Mouse (Mus musculus): ENCODE measurements at regions not wholly inside any gene's neighbourhood (a gene's known extent, or its start where the extent isn't known, plus 50 kb on each side); places are given as distances from the start of the nearest gene placed in this dataset.

GRCm38 (mm10) chr4:55243091-55244058 is 106.5 kb upstream of the Rad23b start:
- POLR2A ChIA-PET: no interaction called here
- CTCF ChIA-PET: interaction anchor here in 1 of 4 experiments (0.5 kb wide), 1 partner anchor 317 kb away, joined by 3 read pairs; no protein-coding TSS in a partner anchor

DNA sequence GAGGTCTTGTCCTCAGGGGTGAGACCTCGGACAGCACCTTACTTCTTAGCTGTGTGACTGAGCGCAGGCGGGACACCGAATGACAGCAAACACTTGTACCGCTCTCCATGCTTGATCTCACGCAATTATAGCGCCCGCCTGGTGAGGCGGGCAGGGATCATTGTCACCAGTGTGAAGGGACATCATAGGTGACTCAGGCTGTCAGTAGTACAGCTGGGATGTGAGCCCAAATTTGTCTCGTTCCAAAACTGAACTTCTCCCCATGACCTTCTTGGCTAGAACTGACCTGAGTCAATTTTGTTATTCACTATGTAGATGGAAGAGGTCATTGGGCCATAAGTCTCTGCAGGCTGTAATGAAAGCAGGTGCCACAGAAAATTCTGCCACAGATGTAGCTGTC is 104.1 kb upstream of the Rad23b start:
- POLR2A ChIA-PET: interaction anchor here in 1 of 4 experiments (0.5 kb wide), 1 partner anchor 166 kb away, joined by 3 read pairs; no protein-coding TSS in a partner anchor
- CTCF ChIA-PET: no interaction called here

- ChIA-PET POLR2A (interaction anchor here in 1 of 4 experiments (0.7 to 1.3 kb wide), 2 partner anchors 27 to 241 kb away, joined by 3 to 4 read pairs; no protein-coding TSS in a partner anchor), CTCF (no interaction called here)
These were observed 99.5 kb upstream of the Rad23b start for GRCm38 (mm10) chr4:55250334-55250733.

GRCm38 (mm10) chr4:55251546-55251945 is 98.3 kb upstream of the Rad23b start:
- ChIA-PET POLR2A (interaction anchor here in 1 of 4 experiments (0.7 kb wide), 1 partner anchor 292 kb away, joined by 3 read pairs; no protein-coding TSS in a partner anchor), CTCF (interaction anchor here in 2 of 4 experiments (0.6 to 0.9 kb wide), 2 partner anchors 11 to 319 kb away, joined by 3 to 4 read pairs; no protein-coding TSS in a partner anchor)

DNA sequence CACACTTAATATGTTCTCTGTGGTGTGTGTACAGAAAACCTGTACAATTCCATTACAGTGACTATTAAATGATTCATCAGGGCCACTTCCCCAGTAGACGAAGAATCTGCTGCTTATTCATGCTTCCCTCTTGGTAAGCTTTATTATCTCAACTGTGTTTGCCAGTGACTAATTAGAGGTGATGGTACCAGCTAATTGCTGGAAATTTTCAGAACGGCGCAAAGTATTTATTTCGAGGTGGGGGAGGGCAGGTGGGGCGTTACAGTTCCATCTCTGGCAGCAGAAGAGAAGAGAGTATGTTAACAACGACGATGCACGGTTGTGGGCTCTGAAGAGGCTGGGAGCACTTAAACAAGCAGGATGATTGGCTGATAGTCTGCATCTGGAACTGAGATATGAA is 96.1 kb upstream of the Rad23b start:
- ChIA-PET CTCF (interaction anchor here in 2 of 4 experiments (0.7 to 1.0 kb wide), 2 partner anchors 14 to 1757 kb away, joined by 3 read pairs; no protein-coding TSS in a partner anchor), POLR2A (interaction anchor here in 1 of 4 experiments (0.6 kb wide), 1 partner anchor 643 kb away, joined by 3 read pairs; no protein-coding TSS in a partner anchor)

- POLR2A ChIA-PET: interaction anchor here in 2 of 4 experiments (0.6 to 0.8 kb wide), 3 partner anchors 65 to 243 kb away, joined by 3 read pairs; no protein-coding TSS in a partner anchor
These were observed 77.7 kb upstream of the Rad23b start for GRCm38 (mm10) chr4:55271965-55272630.

DNA sequence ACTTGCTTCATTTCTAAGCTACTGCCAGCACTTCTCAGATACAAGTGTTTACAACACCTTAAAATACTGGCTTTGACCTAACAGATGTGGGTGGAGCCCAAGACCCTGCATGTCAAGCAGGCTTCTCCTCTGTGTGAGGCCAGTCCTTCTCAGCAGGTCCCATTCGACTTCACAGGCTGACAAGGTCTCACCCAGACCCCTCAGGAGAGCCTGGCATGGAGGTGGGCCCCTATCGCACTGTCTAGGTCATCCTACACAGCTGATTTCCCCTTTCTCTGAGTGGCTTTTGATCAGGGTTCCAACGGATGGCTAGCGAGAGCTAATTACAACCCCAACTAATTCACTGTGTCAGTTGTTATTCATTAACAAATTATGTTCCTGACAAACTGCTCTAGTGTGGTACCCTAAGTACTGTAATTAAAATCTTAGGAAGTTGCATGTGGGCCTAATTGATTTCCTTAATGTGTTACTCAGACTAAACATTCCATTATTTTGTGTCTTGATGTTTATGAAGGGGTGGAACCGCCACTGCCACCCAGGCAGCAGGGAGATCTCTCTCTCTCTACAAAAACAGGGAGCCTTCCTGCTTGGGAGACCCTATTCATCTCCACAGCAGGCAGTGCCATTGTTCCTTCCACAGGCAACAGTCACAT is 73.4 kb upstream of the Rad23b start:
- ChIA-PET POLR2A (interaction anchor here in 2 of 4 experiments (0.5 to 1.2 kb wide), 2 partner anchors 15 to 183 kb away, joined by 3 to 6 read pairs; no protein-coding TSS in a partner anchor), CTCF (no interaction called here)

More at GRCm38 (mm10) chr4:55271965-55272630, 77.7 kb upstream of the Rad23b start:
- CTCF ChIA-PET: no interaction called here

GRCm38 (mm10) chr4:55279351-55279750 is 70.5 kb upstream of the Rad23b start:
- CTCF ChIA-PET: interaction anchor here in 3 of 4 experiments (0.6 to 2.0 kb wide), 13 partner anchors 9 to 529 kb away, joined by 3 to 5 read pairs (median 3); no protein-coding TSS in a partner anchor
- POLR2A ChIA-PET: interaction anchor here in 2 of 4 experiments (0.6 to 1.1 kb wide), 3 partner anchors 10 to 332 kb away, joined by 4 to 9 read pairs (median 5); no protein-coding TSS in a partner anchor

GRCm38 (mm10) chr4:55280706-55281105 is 69.1 kb upstream of the Rad23b start:
- ChIA-PET POLR2A (interaction anchor here in 2 of 4 experiments (0.6 to 0.9 kb wide), 2 partner anchors 11 to 155 kb away, joined by 3 to 4 read pairs; no protein-coding TSS in a partner anchor), CTCF (interaction anchor here in 3 of 4 experiments (0.5 to 2.0 kb wide), 7 partner anchors 8 to 1397 kb away, joined by 3 to 5 read pairs (median 3); partner anchors contain the start of gene Zfp462 (in 1 of the 3))

GRCm38 (mm10) chr4:55281486-55282096 is 68.3 kb upstream of the Rad23b start:
- CTCF ChIA-PET: interaction anchor here in 1 of 4 experiments (2.0 kb wide), 1 partner anchor 42 kb away, joined by 5 read pairs; no protein-coding TSS in a partner anchor
- POLR2A ChIA-PET: interaction anchor here in 1 of 4 experiments (0.5 to 0.8 kb wide), 3 partner anchors 13 to 412 kb away, joined by 3 to 5 read pairs (median 3); no protein-coding TSS in a partner anchor

- ChIA-PET POLR2A (interaction anchor here in 1 of 4 experiments (0.5 kb wide), 1 partner anchor 411 kb away, joined by 3 read pairs; no protein-coding TSS in a partner anchor), CTCF (no interaction called here)
These were observed 67.4 kb upstream of the Rad23b start for GRCm38 (mm10) chr4:55282474-55282873.

DNA sequence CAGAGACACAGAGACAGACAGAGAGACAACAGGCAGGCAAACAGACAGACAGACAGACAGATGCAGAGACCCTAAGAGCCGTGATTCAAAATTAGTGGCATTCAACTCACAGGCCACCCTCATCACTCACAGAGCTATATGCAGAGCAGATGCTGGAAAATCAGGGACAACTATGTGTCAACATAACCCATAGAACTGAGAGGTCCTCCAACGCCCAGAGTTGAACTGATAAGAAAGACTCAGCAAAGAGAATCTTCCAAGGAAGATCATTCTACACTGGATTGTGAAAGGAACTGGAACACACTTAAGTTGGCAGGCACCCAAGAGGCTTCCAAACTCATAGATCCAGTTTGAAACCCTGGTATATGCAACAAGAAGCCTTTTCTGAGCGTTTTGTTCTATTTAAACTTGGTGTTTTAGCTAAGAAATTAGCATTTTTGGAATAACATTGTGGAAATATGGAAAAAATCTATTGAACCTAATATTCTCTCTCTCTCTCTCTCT is 65.1 kb upstream of the Rad23b start:
- ChIA-PET POLR2A (interaction anchor here (0.6 to 2.0 kb wide), 5 partner anchors 122 to 1353 kb away, joined by 3 to 5 read pairs (median 3); no protein-coding TSS in a partner anchor), CTCF (no interaction called here)

DNA sequence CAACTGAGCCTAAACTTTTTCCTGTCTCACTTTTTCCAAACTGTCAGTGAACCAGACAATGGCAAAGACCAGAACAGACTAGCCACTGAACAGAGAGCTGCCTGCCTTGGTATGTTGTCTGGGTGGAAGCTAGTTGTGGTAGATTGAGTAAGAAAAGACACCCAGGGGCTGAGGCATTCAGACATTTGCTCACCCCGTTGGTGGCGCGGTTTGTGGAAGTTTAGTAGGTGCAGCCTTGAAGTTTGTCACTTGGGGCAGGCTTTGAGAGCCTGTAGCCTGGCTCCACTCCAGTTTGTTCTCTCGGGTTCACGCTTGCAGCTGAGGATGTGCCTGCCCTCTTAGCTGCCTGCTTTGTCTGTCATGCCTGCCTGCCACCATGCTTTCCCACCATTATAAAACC is 64.2 kb upstream of the Rad23b start:
- ChIA-PET POLR2A (no interaction called here), CTCF (interaction anchor here in 2 of 4 experiments (0.6 kb wide), 2 partner anchors 144 to 149 kb away, joined by 3 read pairs; no protein-coding TSS in a partner anchor)

DNA sequence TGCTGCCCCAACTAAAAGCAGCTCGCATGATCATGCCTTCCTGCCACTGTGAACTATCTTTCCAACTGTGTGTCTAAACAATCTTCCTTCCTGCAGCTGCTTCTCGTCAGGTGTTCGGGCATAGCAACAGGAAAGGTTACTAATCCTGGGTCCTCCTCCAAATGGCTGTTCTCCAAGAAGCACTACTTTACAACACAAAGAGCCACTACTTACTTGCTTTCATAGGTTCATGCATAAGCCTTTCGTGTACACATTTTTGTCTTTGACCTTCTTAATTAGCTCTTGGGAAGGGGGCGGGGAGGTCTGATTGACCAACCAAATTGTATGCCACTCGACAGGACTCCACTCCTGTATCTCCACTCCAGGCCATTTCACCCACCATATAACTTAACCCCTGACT is 61.4 kb upstream of the Rad23b start:
- CTCF ChIA-PET: interaction anchor here in 1 of 4 experiments (1.1 kb wide), 1 partner anchor 8 kb away, joined by 3 read pairs; no protein-coding TSS in a partner anchor
- POLR2A ChIA-PET: interaction anchor here in 3 of 4 experiments (0.5 to 1.3 kb wide), 15 partner anchors 9 to 340 kb away, joined by 3 to 15 read pairs (median 3); no protein-coding TSS in a partner anchor

GRCm38 (mm10) chr4:55292277-55292676 is 57.6 kb upstream of the Rad23b start:
- ChIA-PET POLR2A (interaction anchor here (0.7 to 2.0 kb wide), 16 partner anchors 9 to 287 kb away, joined by 3 to 5 read pairs (median 3); partner anchors contain the start of gene Rad23b (in 1 of the 4)), CTCF (interaction anchor here (0.7 to 2.0 kb wide), 11 partner anchors 12 to 161 kb away, joined by 3 to 5 read pairs (median 4); no protein-coding TSS in a partner anchor)

- POLR2A ChIA-PET: interaction anchor here (0.6 to 2.1 kb wide), 19 partner anchors 8 to 655 kb away, joined by 3 to 6 read pairs (median 3); partner anchors contain the start of gene Rad23b (in 1 of the 4)
- CTCF ChIA-PET: interaction anchor here (0.5 to 2.0 kb wide), 11 partner anchors 11 to 1220 kb away, joined by 3 to 5 read pairs (median 4); no protein-coding TSS in a partner anchor
These were observed 57.1 kb upstream of the Rad23b start for GRCm38 (mm10) chr4:55292701-55293100.

Measured in embryonic stem cell, embryonic (primary cell).